In genomic region chr13:91823735-91824134, GRCm38 (mm10) we compare ENCODE assay signal across 21 mouse cellular contexts. TPM values are rescaled to one million over a fixed set of nuclear protein-coding genes. Genes with fewer than 3 reads are reported as not detected.
A peak's percentile ranks its signal among the peaks of the same experiment; 100 is the strongest.
DNase-seq lines count a peak whose midpoint lies in the region; ATAC-seq and TF ChIP-seq lines count a peak whose summit lies in the region.
"Had no signal": no experiment of that assay in that cellular context is flagged by ENCODE, and none has a peak within 500 bp of the region (broad histone marks: within the 10 kb centered on the region; RNA-seq: fewer than 3 reads in every experiment).

No protein-coding gene starts in this region.

- H3K4me2 ChIP-seq in forebrain, postnatal 0 days (ENCODE audit: low read depth) = no peak overlapping the region
- no peak overlapping the region for H3K4me2 ChIP-seq in forebrain, embryonic 13.5 days
- peak overlapping the region; percentile 20; the same call in 1 of the 2 replicates for H3K4me2 ChIP-seq in limb, embryonic 12.5 days
- H3K4me2 ChIP-seq in limb, embryonic 13.5 days (replicated peaks) = 0 out of 2 replicates have a peak overlapping the region, but pooled peaks have one; percentile 3
- H3K4me2 ChIP-seq: embryonic facial prominence, embryonic 12.5 days; heart, embryonic 11.5 days; heart, embryonic 15.5 days; hindbrain, embryonic 14.5 days had no signal

- H3K27ac ChIP-seq in forebrain, postnatal 0 days (ENCODE audit: low read depth, low read length) = no peak overlapping the region
- no peak overlapping the region for H3K27ac ChIP-seq in forebrain, embryonic 13.5 days
- no peak overlapping the region for H3K27ac ChIP-seq in limb, embryonic 12.5 days
- no peak overlapping the region for H3K27ac ChIP-seq in limb, embryonic 10.5 days
- H3K27ac ChIP-seq in limb, embryonic 13.5 days = no peak overlapping the region; the same call in 1 of the 2 replicates
- H3K27ac ChIP-seq: embryonic facial prominence, embryonic 12.5 days; heart, adult 2 months; heart, embryonic 15.5 days; hindbrain, embryonic 14.5 days had no signal

- no peaks in the 10 kb centered on the region for H3K4me1 ChIP-seq in forebrain, postnatal 0 days (ENCODE audit: insufficient read depth)
- H3K4me1 ChIP-seq in forebrain, embryonic 13.5 days = 0 out of 2 replicates have a peak, but pooled peaks cover 4% of the 10 kb centered on the region
- H3K4me1 ChIP-seq in limb, embryonic 12.5 days (replicated peaks) = no peaks in the 10 kb centered on the region; the same call in 1 of the 2 replicates
- H3K4me1 ChIP-seq in limb, embryonic 10.5 days = peaks cover 11% of the 10 kb centered on the region
- H3K4me1 ChIP-seq in limb, embryonic 13.5 days = peaks cover 11% of the 10 kb centered on the region
- H3K4me1 ChIP-seq: heart, embryonic 15.5 days had no signal

- 0 out of 2 replicates have a peak, but pooled peaks have one; percentile 4 for TF ChIP-seq CTCF in forebrain, postnatal 0 days (IDR thresholded peaks at IDR 0.05; ENCODE audit: low read depth)

- H3K4me3 ChIP-seq in forebrain, postnatal 0 days (ENCODE audit: low read depth, low read length) = no peak overlapping the region
- H3K4me3 ChIP-seq in forebrain, embryonic 13.5 days = no peak overlapping the region
- no peak overlapping the region for H3K4me3 ChIP-seq in limb, embryonic 12.5 days (replicated peaks)
- H3K4me3 ChIP-seq in limb, embryonic 10.5 days = no peak overlapping the region
- H3K4me3 ChIP-seq in limb, embryonic 13.5 days = no peak overlapping the region
- H3K4me3 ChIP-seq: embryonic facial prominence, embryonic 12.5 days; heart, adult 2 months; heart, embryonic 15.5 days had no signal

- 46% methylated on average over 6 of the region's 6 CpGs for WGBS in forebrain, postnatal 0 days
- 57% methylated on average over 6 of the region's 6 CpGs for WGBS in forebrain, embryonic 13.5 days
- WGBS in limb, embryonic 12.5 days = 29% methylated on average over 6 of the region's 6 CpGs
- 48% methylated on average over 6 of the region's 6 CpGs for WGBS in limb, embryonic 10.5 days
- WGBS in limb, embryonic 13.5 days = 29% methylated on average over 6 of the region's 6 CpGs

- peak; percentile 69; the same call in 1 of the 2 replicates for ATAC-seq in forebrain, postnatal 0 days
- ATAC-seq in forebrain, embryonic 13.5 days = no peak
- no peak for ATAC-seq in limb, embryonic 12.5 days (ENCODE audit: insufficient number of reproducible peaks, insufficient read depth, low FRiP score, low TSS enrichment, low read depth)
- ATAC-seq in limb, embryonic 13.5 days (ENCODE audit: low FRiP score, low read depth) = no peak
- ATAC-seq: activated CD4-positive, CD25-positive, alpha-beta regulatory T cell, adult 4 months; Patski had no signal

- H3K9ac ChIP-seq in forebrain, postnatal 0 days = no peak overlapping the region
- H3K9ac ChIP-seq in forebrain, embryonic 13.5 days = no peak overlapping the region
- no peak overlapping the region for H3K9ac ChIP-seq in limb, embryonic 12.5 days (replicated peaks)
- H3K9ac ChIP-seq in limb, embryonic 13.5 days = no peak overlapping the region
- H3K9ac ChIP-seq: embryonic facial prominence, embryonic 12.5 days; heart, embryonic 15.5 days; hindbrain, embryonic 14.5 days had no signal

- DNase-seq in forebrain, postnatal 0 days = no peak
- DNase-seq in limb, embryonic 10.5 days (ENCODE audit: low spot score) = no peak
- peak; percentile 12 for DNase-seq in brain, adult 2 months (ENCODE audit: low read depth, low spot score)
- DNase-seq: adrenal gland, postnatal 14 days; cerebellum, adult 2 months; cerebellum, postnatal 10 days; gastrocnemius, postnatal 14 days; heart, adult 2 months; heart, postnatal 14 days had no signal

- no peaks in the 10 kb centered on the region for H3K36me3 ChIP-seq in forebrain, postnatal 0 days (ENCODE audit: insufficient read depth)
- H3K36me3 ChIP-seq in forebrain, embryonic 13.5 days (ENCODE audit: poor library complexity, severe bottlenecking) = no peaks in the 10 kb centered on the region
- no peaks in the 10 kb centered on the region for H3K36me3 ChIP-seq in limb, embryonic 12.5 days
- no peaks in the 10 kb centered on the region for H3K36me3 ChIP-seq in limb, embryonic 10.5 days
- H3K36me3 ChIP-seq in limb, embryonic 13.5 days = no peaks in the 10 kb centered on the region
- H3K36me3 ChIP-seq: embryonic facial prominence, embryonic 12.5 days; heart, embryonic 15.5 days had no signal

- H3K27me3 ChIP-seq in forebrain, postnatal 0 days (ENCODE audit: insufficient read depth, low read length) = no peaks in the 10 kb centered on the region
- H3K27me3 ChIP-seq in forebrain, embryonic 13.5 days = no peaks in the 10 kb centered on the region
- no peaks in the 10 kb centered on the region for H3K27me3 ChIP-seq in limb, embryonic 12.5 days
- H3K27me3 ChIP-seq in limb, embryonic 10.5 days (ENCODE audit: low read depth, poor library complexity, severe bottlenecking) = peaks cover 8% of the 10 kb centered on the region
- no peaks in the 10 kb centered on the region for H3K27me3 ChIP-seq in limb, embryonic 13.5 days
- H3K27me3 ChIP-seq: CH12.LX; embryonic facial prominence, embryonic 12.5 days; heart, embryonic 15.5 days; Patski had no signal

- H3K9me3 ChIP-seq in forebrain, postnatal 0 days (ENCODE audit: low read length) = no peaks in the 10 kb centered on the region
- no peaks in the 10 kb centered on the region for H3K9me3 ChIP-seq in forebrain, embryonic 13.5 days (replicated peaks)
- H3K9me3 ChIP-seq in limb, embryonic 12.5 days = no peaks in the 10 kb centered on the region
- H3K9me3 ChIP-seq in limb, embryonic 10.5 days (replicated peaks) = no peaks in the 10 kb centered on the region
- no peaks in the 10 kb centered on the region for H3K9me3 ChIP-seq in limb, embryonic 13.5 days
- H3K9me3 ChIP-seq: embryonic facial prominence, embryonic 12.5 days; heart, embryonic 15.5 days had no signal

RNA-seq across cellular contexts. Expression of gene Zcchc9, which starts 16.2 kb away (rescaled TPM):
- 13.0 and 31.0 TPM in 2 replicates for total RNA-seq in forebrain, postnatal 0 days (2014; rRNA removed)
- polyA plus RNA-seq in forebrain, postnatal 0 days (2015; fragmentation: Nextera tagmentation; extraction: Ambion mirVana) = 6.4 and 13.0 TPM in 2 replicates
- polyA plus RNA-seq in forebrain, embryonic 13.5 days (2015; fragmentation: Nextera tagmentation; extraction: Ambion mirVana) = 28.8 and 29.4 TPM in 2 replicates
- 33.1 and 34.7 TPM in 2 replicates for polyA plus RNA-seq in limb, embryonic 12.5 days (2016; fragmentation: Nextera tagmentation; extraction: Ambion mirVana)
- polyA plus RNA-seq in limb, embryonic 10.5 days (2016; fragmentation: Nextera tagmentation; extraction: Ambion mirVana) = 30.9 and 32.3 TPM in 2 replicates
- polyA plus RNA-seq in limb, embryonic 13.5 days (2015; fragmentation: Nextera tagmentation; extraction: Ambion mirVana) = 36.1 and 38.5 TPM in 2 replicates

RNA-seq across cellular contexts. Expression of gene Ckmt2, which starts 53.0 kb away (rescaled TPM):
- 0.14 TPM in 1 of 2 replicates, not detected in the other for total RNA-seq in forebrain, postnatal 0 days (2014; rRNA removed)
- not detected in 2 replicates for polyA plus RNA-seq in forebrain, postnatal 0 days (2015; fragmentation: Nextera tagmentation; extraction: Ambion mirVana)
- polyA plus RNA-seq in forebrain, embryonic 13.5 days (2015; fragmentation: Nextera tagmentation; extraction: Ambion mirVana) = not detected in 2 replicates
- polyA plus RNA-seq in limb, embryonic 12.5 days (2016; fragmentation: Nextera tagmentation; extraction: Ambion mirVana) = not detected in 2 replicates
- not detected in 2 replicates for polyA plus RNA-seq in limb, embryonic 10.5 days (2016; fragmentation: Nextera tagmentation; extraction: Ambion mirVana)
- not detected in 2 replicates for polyA plus RNA-seq in limb, embryonic 13.5 days (2015; fragmentation: Nextera tagmentation; extraction: Ambion mirVana)
- total RNA-seq: adrenal gland, postnatal 14 days; CH12.LX; hematopoietic stem cell, adult 5-6 weeks had no signal
- polyA plus RNA-seq: activated CD4-positive, CD25-positive, alpha-beta regulatory T cell, adult 4 months; cerebellum, adult 2 months; embryonic facial prominence, embryonic 12.5 days; forebrain, embryonic 11.5 days; Patski had no signal

Comparison
In these comparisons a context has a peak if more than half of its experiments do, and no peak if none do; other contexts are left out.
1. H3K4me2 ChIP-seq: peak in limb, embryonic 12.5 days (single experiment) and limb, embryonic 13.5 days (single experiment); none in forebrain, postnatal 0 days (single experiment) and forebrain, embryonic 13.5 days (single experiment).